Mouse (Mus musculus): ENCODE data around the gene Stxbp3. TPM values are rescaled to one million over a fixed set of nuclear protein-coding genes. Genes with fewer than 3 reads are reported as not detected.

The Stxbp3 gene
- total and polyA plus RNA-seq, 2 experiments from 2014 or later, result 7.6 to 13.4 TPM

DNA sequence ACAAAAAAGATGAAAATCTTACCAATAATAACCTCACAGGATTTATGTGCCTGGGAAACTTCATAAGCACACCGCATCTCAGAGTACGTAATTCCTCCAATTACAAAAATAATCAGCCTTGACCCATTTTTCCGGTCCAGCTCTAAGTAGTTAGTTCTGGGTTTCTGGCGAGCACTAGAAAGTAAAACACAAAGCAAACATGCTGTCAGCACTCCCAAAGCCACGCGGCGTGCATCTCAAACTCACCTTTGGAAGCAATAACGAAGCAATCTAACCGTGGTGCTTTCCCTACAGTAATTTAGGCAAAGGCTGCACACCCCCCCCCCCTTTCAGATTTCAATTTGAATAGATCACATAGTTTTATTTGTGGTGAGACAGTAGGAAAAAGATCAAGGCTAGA, 45.5 kb downstream of the Stxbp3 start:
- no peak overlapping the region for H3K4me2 ChIP-seq (ENCODE audit: low read depth, low read length)
- H3K27me3 ChIP-seq (ENCODE audit: insufficient read depth, low read length), result no peaks in the 10 kb centered on the region
- no peaks in the 10 kb centered on the region for H3K9me3 ChIP-seq (ENCODE audit: low read length)
- H3K4me3 ChIP-seq (ENCODE audit: low read length), result no peak overlapping the region
- no peak for ATAC-seq
- no peak for DNase-seq (ENCODE audit: low spot score)
- WGBS, result 83% methylated on average over 9 of the region's 9 CpGs
- H3K36me3 ChIP-seq (ENCODE audit: insufficient read depth, low read length), result peaks cover 15% of the 10 kb centered on the region; the same call in 1 of the 2 replicates
- H3K9ac ChIP-seq (replicated peaks; ENCODE audit: low read length), result no peak overlapping the region
- TF ChIP-seq CTCF (IDR thresholded peaks at IDR 0.05; ENCODE audit: low read depth), result no peak
- H3K4me1 ChIP-seq (ENCODE audit: insufficient read depth, low read length), result no peaks in the 10 kb centered on the region
- H3K27ac ChIP-seq, result no peak overlapping the region

- H3K27me3 ChIP-seq (ENCODE audit: insufficient read depth, low read length), result no peaks in the 10 kb centered on the region
- H3K27ac ChIP-seq, result no peak overlapping the region
- no peaks in the 10 kb centered on the region for H3K4me1 ChIP-seq (ENCODE audit: insufficient read depth, low read length)
- no peak for ATAC-seq
- no peak for DNase-seq (ENCODE audit: low spot score)
- no peak overlapping the region for H3K4me2 ChIP-seq (ENCODE audit: low read depth, low read length)
- no peaks in the 10 kb centered on the region for H3K9me3 ChIP-seq (ENCODE audit: low read length)
- no peak overlapping the region for H3K9ac ChIP-seq (replicated peaks; ENCODE audit: low read length)
- H3K36me3 ChIP-seq (ENCODE audit: insufficient read depth, low read length), result 0 out of 2 replicates have a peak, but pooled peaks cover 3% of the 10 kb centered on the region
- no peak overlapping the region for H3K4me3 ChIP-seq (ENCODE audit: low read length)
- no peak for TF ChIP-seq CTCF (IDR thresholded peaks at IDR 0.05; ENCODE audit: low read depth)
Observed at GRCm38 (mm10) chr3:108792420-108792819, 47.9 kb downstream of the Stxbp3 start.

- Histone ChIP-seq H3K4me2 (ENCODE audit: low read depth, low read length) (no peak overlapping the region), H3K4me1 (ENCODE audit: insufficient read depth, low read length) (no peaks in the 10 kb centered on the region), H3K9me3 (ENCODE audit: low read length) (no peaks in the 10 kb centered on the region), H3K27me3 (ENCODE audit: insufficient read depth, low read length) (no peaks in the 10 kb centered on the region), H3K9ac (replicated peaks; ENCODE audit: low read length) (no peak overlapping the region), H3K27ac (no peak overlapping the region), H3K36me3 (ENCODE audit: insufficient read depth, low read length) (no peaks in the 10 kb centered on the region), H3K4me3 (ENCODE audit: low read length) (no peak overlapping the region)
- ATAC-seq (no peak), DNase-seq (ENCODE audit: low spot score) (no peak)
- no peak for TF ChIP-seq CTCF (IDR thresholded peaks at IDR 0.05; ENCODE audit: low read depth)
- WGBS, result 86% methylated on average over 7 of the region's 7 CpGs
Observed at GRCm38 (mm10) chr3:108791054-108791706, 49.1 kb downstream of the Stxbp3 start.

- Histone ChIP-seq H3K4me2 (ENCODE audit: low read depth, low read length) (no peak overlapping the region), H3K27me3 (ENCODE audit: insufficient read depth, low read length) (no peaks in the 10 kb centered on the region), H3K9me3 (ENCODE audit: low read length) (no peaks in the 10 kb centered on the region), H3K4me1 (ENCODE audit: insufficient read depth, low read length) (no peaks in the 10 kb centered on the region), H3K27ac (no peak overlapping the region), H3K4me3 (ENCODE audit: low read length) (no peak overlapping the region), H3K36me3 (ENCODE audit: insufficient read depth, low read length) (no peaks in the 10 kb centered on the region), H3K9ac (replicated peaks; ENCODE audit: low read length) (no peak overlapping the region)
- ATAC-seq, result no peak
- no peak for DNase-seq (ENCODE audit: low spot score)
- 89% methylated on average over 3 of the region's 3 CpGs for WGBS
- no peak for TF ChIP-seq CTCF (IDR thresholded peaks at IDR 0.05; ENCODE audit: low read depth)
Observed at GRCm38 (mm10) chr3:108790499-108790898, 49.8 kb downstream of the Stxbp3 start.

DNA sequence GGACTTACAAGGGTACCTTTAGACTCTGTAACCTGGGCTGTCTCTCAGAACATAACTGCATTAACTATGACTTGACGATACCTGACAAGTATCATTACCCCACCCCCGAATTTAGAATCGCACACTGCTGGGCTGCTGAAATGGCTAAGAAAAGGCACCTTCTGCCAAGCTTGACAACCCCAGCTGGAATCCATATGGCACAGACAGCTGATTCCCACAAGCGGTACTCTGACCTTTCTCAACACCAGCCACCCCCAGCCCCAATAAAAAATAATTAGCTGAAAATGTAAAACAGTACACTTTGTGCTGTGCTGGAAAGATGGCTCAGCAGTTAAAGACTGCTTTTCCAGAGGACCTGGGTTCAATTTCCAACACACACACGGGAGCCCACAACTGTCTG, 51.0 kb downstream of the Stxbp3 start:
- no peak overlapping the region for H3K4me3 ChIP-seq (ENCODE audit: low read length)
- DNase-seq (ENCODE audit: low spot score) (no peak), ATAC-seq (no peak)
- no peak overlapping the region for H3K4me2 ChIP-seq (ENCODE audit: low read depth, low read length)
- no peaks in the 10 kb centered on the region for H3K4me1 ChIP-seq (ENCODE audit: insufficient read depth, low read length)
- H3K36me3 ChIP-seq (ENCODE audit: insufficient read depth, low read length), result no peaks in the 10 kb centered on the region
- H3K9me3 ChIP-seq (ENCODE audit: low read length), result no peaks in the 10 kb centered on the region
- H3K27ac ChIP-seq, result no peak overlapping the region
- 53% methylated on average over 5 of the region's 5 CpGs for WGBS
- TF ChIP-seq CTCF (IDR thresholded peaks at IDR 0.05; ENCODE audit: low read depth), result no peak
- no peak overlapping the region for H3K9ac ChIP-seq (replicated peaks; ENCODE audit: low read length)
- H3K27me3 ChIP-seq (ENCODE audit: insufficient read depth, low read length), result no peaks in the 10 kb centered on the region

GRCm38 (mm10) chr3:108788455-108788794, 51.9 kb downstream of the Stxbp3 start:
- no peak for DNase-seq (ENCODE audit: low spot score)

GRCm38 (mm10) chr3:108787754-108788454, 52.4 kb downstream of the Stxbp3 start:
- no peak for ATAC-seq
- 72% methylated on average over 12 of the region's 12 CpGs for WGBS
- TF ChIP-seq CTCF (IDR thresholded peaks at IDR 0.05; ENCODE audit: low read depth), result no peak

More at GRCm38 (mm10) chr3:108788455-108788794, 51.9 kb downstream of the Stxbp3 start:
- Histone ChIP-seq H3K4me1 (ENCODE audit: insufficient read depth, low read length) (no peaks in the 10 kb centered on the region), H3K27me3 (ENCODE audit: insufficient read depth, low read length) (no peaks in the 10 kb centered on the region), H3K27ac (no peak overlapping the region), H3K9ac (replicated peaks; ENCODE audit: low read length) (no peak overlapping the region), H3K4me2 (ENCODE audit: low read depth, low read length) (no peak overlapping the region), H3K36me3 (ENCODE audit: insufficient read depth, low read length) (no peaks in the 10 kb centered on the region), H3K4me3 (ENCODE audit: low read length) (no peak overlapping the region), H3K9me3 (ENCODE audit: low read length) (no peaks in the 10 kb centered on the region)
- no peak for TF ChIP-seq CTCF (IDR thresholded peaks at IDR 0.05; ENCODE audit: low read depth)
- 96% methylated on average over 4 of the region's 4 CpGs for WGBS
- no peak for ATAC-seq

More at GRCm38 (mm10) chr3:108787754-108788454, 52.4 kb downstream of the Stxbp3 start:
- no peaks in the 10 kb centered on the region for H3K4me1 ChIP-seq (ENCODE audit: insufficient read depth, low read length)
- H3K27me3 ChIP-seq (ENCODE audit: insufficient read depth, low read length), result no peaks in the 10 kb centered on the region
- no peaks in the 10 kb centered on the region for H3K36me3 ChIP-seq (ENCODE audit: insufficient read depth, low read length)
- no peak for DNase-seq (ENCODE audit: low spot score)
- H3K4me3 ChIP-seq (ENCODE audit: low read length), result no peak overlapping the region
- H3K9me3 ChIP-seq (ENCODE audit: low read length), result no peaks in the 10 kb centered on the region
- no peak overlapping the region for H3K4me2 ChIP-seq (ENCODE audit: low read depth, low read length)
- H3K27ac ChIP-seq, result no peak overlapping the region
- H3K9ac ChIP-seq (replicated peaks; ENCODE audit: low read length), result no peak overlapping the region

Measured in hindbrain, postnatal 0 days (tissue).